Mouse (Mus musculus): ENCODE measurements at regions not wholly inside any gene's neighbourhood (a gene's known extent, or its start where the extent isn't known, plus 50 kb on each side); places are given as distances from the start of the nearest gene placed in this dataset.

DNA sequence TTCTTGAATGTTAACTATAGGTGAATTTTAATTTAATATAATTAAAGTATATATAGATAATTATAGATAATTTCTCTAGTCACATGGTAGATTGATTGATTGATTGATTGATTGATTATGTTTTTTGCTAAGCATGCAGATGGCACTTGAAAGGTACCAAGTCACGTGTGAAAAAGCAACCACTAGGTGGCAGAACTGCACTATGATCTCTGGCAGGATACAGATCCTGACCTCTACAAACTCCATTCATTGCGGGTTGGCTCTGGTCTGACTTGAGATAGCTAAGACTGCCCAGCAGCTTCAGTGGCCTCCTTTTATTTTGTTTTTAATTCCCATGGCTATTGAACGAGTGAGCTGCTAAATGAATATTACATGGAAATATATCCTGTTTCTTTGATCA, 229.7 kb upstream of the Grm3 start:
- H3K4me2 ChIP-seq (ENCODE audit: insufficient read depth, low read depth, poor library complexity, severe bottlenecking), result no peak overlapping the region
- dilution Hi-C loops (cut with MboI; ENCODE audit: extremely low pct_ligation_motif_present, extremely low pct_unique_long_range_greater_than_20kb, low sequenced_read_pairs) (no loop called here), in situ Hi-C loops (cut with MboI; ENCODE audit: low pct_ligation_motif_present, low pct_unique_long_range_greater_than_20kb, low sequenced_read_pairs) (no loop called here)
- no peaks in the 10 kb centered on the region for H3K9me3 ChIP-seq (replicated peaks; ENCODE audit: low read length)
- no peak overlapping the region for H3K4me3 ChIP-seq (replicated peaks in 1 of 3; ENCODE audit: low read depth in 2 of 3, low read length in 2 of 3, poor library complexity in 1 of 3)
- no peak overlapping the region for H3K9ac ChIP-seq (ENCODE audit: insufficient read depth, low read depth)
- DNase-seq (ENCODE audit: extremely low read depth), result peak; percentile 54
- no peaks in the 10 kb centered on the region for H3K79me2 ChIP-seq (replicated peaks; ENCODE audit: control insufficient read depth, extremely low read depth, insufficient read depth, poor library complexity, severe bottlenecking)
- no peaks in the 10 kb centered on the region for H3K36me3 ChIP-seq (replicated peaks in 1 of 2; ENCODE audit: control insufficient read depth in 1 of 2, insufficient read depth in 1 of 2, low read length in 1 of 2)
- TF ChIP-seq USF1 (IDR thresholded peaks at IDR 0.05; ENCODE audit: low read depth, low read length), result peak; percentile 60
- no peak for TF ChIP-seq ZKSCAN1 (IDR thresholded peaks at IDR 0.05; ENCODE audit: borderline replicate concordance, low read depth, low read length)
- no peak for TF ChIP-seq SIN3A (IDR thresholded peaks at IDR 0.05; ENCODE audit: low read length)
- no peak for TF ChIP-seq RCOR1 (conservative IDR thresholded peaks at IDR 0.05; ENCODE audit: low read depth, low read length)
- TF ChIP-seq MEF2A (IDR thresholded peaks at IDR 0.05; ENCODE audit: borderline replicate concordance, low read depth, low read length), result no peak
- TF ChIP-seq JUN (IDR thresholded peaks at IDR 0.05; ENCODE audit: insufficient read depth, low read depth, low read length), result no peak
- no peak for TF ChIP-seq HCFC1 (IDR thresholded peaks at IDR 0.05; ENCODE audit: low read depth, low read length)
- peak; percentile 50; the same call in 1 of the 2 replicates for TF ChIP-seq USF2 (conservative IDR thresholded peaks at IDR 0.05; ENCODE audit: low read depth, low read length)
- no peak for TF ChIP-seq EP300 (IDR thresholded peaks at IDR 0.05; ENCODE audit: low read length)
- TF ChIP-seq MAZ (IDR thresholded peaks at IDR 0.05; ENCODE audit: low read depth, low read length), result no peak
- TF ChIP-seq PAX5 (IDR thresholded peaks at IDR 0.05; ENCODE audit: low read length), result no peak
- no peak for TF ChIP-seq ZNF384 (IDR thresholded peaks at IDR 0.05; ENCODE audit: low read depth, low read length)
- no peak for TF ChIP-seq POLR2A (IDR thresholded peaks at IDR 0.05; ENCODE audit: low read depth, low read length)
- TF ChIP-seq RAD21 (IDR thresholded peaks at IDR 0.05; ENCODE audit: low read depth, low read length), result peak; percentile 90
- 0 out of 2 replicates have a peak, but pooled peaks have one; percentile 7 for TF ChIP-seq JUND (conservative IDR thresholded peaks at IDR 0.05; ENCODE audit: low read depth, low read length)
- no peak for TF ChIP-seq POLR2AphosphoS2 (IDR thresholded peaks at IDR 0.05; ENCODE audit: low read depth, low read length)
- TF ChIP-seq ETS1 (conservative IDR thresholded peaks at IDR 0.05; ENCODE audit: low read depth, low read length), result no peak
- TF ChIP-seq UBTF (IDR thresholded peaks at IDR 0.05; ENCODE audit: low read depth, low read length), result no peak
- no peak for TF ChIP-seq CHD1 (IDR thresholded peaks at IDR 0.05; ENCODE audit: low read depth, low read length)
- no peak for TF ChIP-seq ZMIZ1 (IDR thresholded peaks at IDR 0.05; ENCODE audit: low read depth, low read length)
- TF ChIP-seq MAX (IDR thresholded peaks at IDR 0.05; ENCODE audit: low read length), result peak; percentile 83
- no peak for TF ChIP-seq E2F4 (IDR thresholded peaks at IDR 0.05; ENCODE audit: insufficient replicate concordance, low read depth, low read length)
- no peak for TF ChIP-seq TCF12 (IDR thresholded peaks at IDR 0.05; ENCODE audit: low read depth, low read length)
- TF ChIP-seq GABPA (IDR thresholded peaks at IDR 0.05; ENCODE audit: insufficient replicate concordance, low read depth, low read length), result no peak
- peak; percentile 86 for TF ChIP-seq MYC (IDR thresholded peaks at IDR 0.05; ENCODE audit: low read depth, low read length)
- no peak for TF ChIP-seq MAFK (IDR thresholded peaks at IDR 0.05; ENCODE audit: insufficient replicate concordance, low read length)
- TF ChIP-seq IRF4 (IDR thresholded peaks at IDR 0.05; ENCODE audit: low read depth, low read length), result no peak
- TF ChIP-seq TBP (conservative IDR thresholded peaks at IDR 0.05; ENCODE audit: low read depth, low read length), result no peak
- TF ChIP-seq CHD2 (IDR thresholded peaks at IDR 0.05; ENCODE audit: low read length), result no peak
- TF ChIP-seq ELF1 (IDR thresholded peaks at IDR 0.05; ENCODE audit: low read depth, low read length), result no peak
- peak; percentile 89 for TF ChIP-seq SMC3 (IDR thresholded peaks at IDR 0.05; ENCODE audit: low read depth, low read length)
- peak; percentile 99 for TF ChIP-seq BHLHE40 (IDR thresholded peaks at IDR 0.05; ENCODE audit: low read depth, low read length)
- no peak for TF ChIP-seq KAT2A (IDR thresholded peaks at IDR 0.05; ENCODE audit: insufficient replicate concordance, low read length)
- no peak for TF ChIP-seq MXI1 (IDR thresholded peaks at IDR 0.05; ENCODE audit: low read depth, low read length)
- TF ChIP-seq ZC3H11A (IDR thresholded peaks at IDR 0.05; ENCODE audit: low read depth, low read length), result peak; percentile 43; the same call in 1 of the 2 replicates
- TF ChIP-seq NRF1 (IDR thresholded peaks at IDR 0.05; ENCODE audit: low read depth, low read length), result no peak
- TF ChIP-seq CTCF (conservative IDR thresholded peaks at IDR 0.05 in 1 of 2, IDR thresholded peaks at IDR 0.05 in 1 of 2; ENCODE audit: low read depth in 2 of 2, low read length in 2 of 2), result peak; percentile 24 to 82; a peak in 3 of 4 replicates
- TF ChIP-seq NELFE (IDR thresholded peaks at IDR 0.05; ENCODE audit: low read depth, low read length), result no peak
- no peaks in the 10 kb centered on the region for H3K27me3 ChIP-seq (replicated peaks)
- no peak overlapping the region for H3K27ac ChIP-seq (ENCODE audit: insufficient read depth, low read depth)
- no peaks in the 10 kb centered on the region for H3K4me1 ChIP-seq (ENCODE audit: control insufficient read depth in 1 of 2, insufficient read depth in 2 of 2)
